Mouse (Mus musculus): Measurements from ENCODE around the gene Tssk1.

- TF ChIP-seq GATA1 (IDR thresholded peaks at IDR 0.05; ENCODE audit: low read length): no peak
- no peak for TF ChIP-seq TAL1 (IDR thresholded peaks at IDR 0.05; ENCODE audit: low read length)
Observed at GRCm38 (mm10) chr16:17872995-17873394, 21.0 kb upstream of the Tssk1 start.
